Mouse (Mus musculus) kidney, postnatal 0 days (tissue): Measurements from ENCODE around the gene Gm49383. TPM values are rescaled to one million over a fixed set of nuclear protein-coding genes. Genes with fewer than 3 reads are reported as not detected.

Source experiments
- ATAC-seq: fragments of 200-750 bp; cut with Nextera tagmentation; replicated peaks from 2 replicates; pipeline ENCODE4 v1.8.0; 2017; ENCODE audit warnings: low read depth, moderate number of reproducible peaks, moderate TSS enrichment, moderate library complexity; ENCODE audit not compliant: low FRiP score
- DNase-seq: peaks from one replicate; pipeline ENCODE4 v3.0.0-alpha.2; 2016; ENCODE audit warnings: low spot score
- H3K27ac ChIP-seq: fragments of 300-500 bp; sonication (generic); 2 replicates; pipeline ENCODE4 v1.5.1; 2014; ENCODE audit warnings: mild to moderate bottlenecking
- H3K27me3 ChIP-seq: fragments of 300-500 bp; sonication (generic); 2 replicates; pipeline ENCODE4 v1.6.1; 2014; ENCODE audit warnings: low read length, mixed read lengths; ENCODE audit not compliant: insufficient read depth
- H3K36me3 ChIP-seq: fragments of 300-500 bp; sonication (generic); 2 replicates; pipeline ENCODE4 v1.6.1; 2014; ENCODE audit warnings: low read length, mixed read lengths; ENCODE audit not compliant: insufficient read depth
- H3K4me1 ChIP-seq: fragments of 300-500 bp; sonication (generic); replicated peaks from 2 replicates; pipeline ENCODE4 v1.6.1; 2014; ENCODE audit warnings: antibody characterized with exemption, low read length, mixed read lengths; ENCODE audit not compliant: insufficient read depth
- H3K4me2 ChIP-seq: fragments of 300-500 bp; sonication (generic); 2 replicates; pipeline ENCODE4 v1.6.1; 2014; ENCODE audit warnings: mild to moderate bottlenecking, low read length, moderate library complexity, mixed read lengths
- H3K4me3 ChIP-seq: fragments of 300-500 bp; sonication (generic); replicated peaks from 2 replicates; pipeline ENCODE4 v1.5.1; 2014; ENCODE audit warnings: low read depth, low read length
- H3K9ac ChIP-seq: fragments of 300-500 bp; sonication (generic); 2 replicates; pipeline ENCODE4 v1.6.1; 2014; ENCODE audit warnings: low read depth, low read length
- H3K9me3 ChIP-seq: fragments of 300-500 bp; sonication (generic); replicated peaks from 2 replicates; pipeline ENCODE4 v1.6.1; 2016; ENCODE audit warnings: low read length, inconsistent platforms, mixed read lengths
- CTCF ChIP-seq: IDR thresholded peaks from 2 replicates; pipeline ENCODE4 v1.5.1; 2016; ENCODE audit warnings: antibody characterized with exemption, low read depth, mild to moderate bottlenecking, moderate library complexity
- whole genome bisulfite sequencing: fragments of 180-500 bp; shearing (Covaris S2); extraction: QIAGEN DNeasy Blood & Tissue Kit; methylation state at CpG from one replicate; pipeline ENCODE4 v1.1.7; 2014; 5-methylcytosine and 5-hydroxymethylcytosine counted together
- polyA plus RNA-seq: library from polyadenylated mRNA; unstranded; fragments of >200 nt; fragmentation: Nextera tagmentation; extraction: Ambion mirVana; gene quantifications from 2 replicates; pipeline ENCODE4 v1.2.1, GENCODE M21; 2015

Gm49383 gene
- polyA plus RNA-seq, 1 experiment from 2014 or later, result 15.2 TPM

DNA sequence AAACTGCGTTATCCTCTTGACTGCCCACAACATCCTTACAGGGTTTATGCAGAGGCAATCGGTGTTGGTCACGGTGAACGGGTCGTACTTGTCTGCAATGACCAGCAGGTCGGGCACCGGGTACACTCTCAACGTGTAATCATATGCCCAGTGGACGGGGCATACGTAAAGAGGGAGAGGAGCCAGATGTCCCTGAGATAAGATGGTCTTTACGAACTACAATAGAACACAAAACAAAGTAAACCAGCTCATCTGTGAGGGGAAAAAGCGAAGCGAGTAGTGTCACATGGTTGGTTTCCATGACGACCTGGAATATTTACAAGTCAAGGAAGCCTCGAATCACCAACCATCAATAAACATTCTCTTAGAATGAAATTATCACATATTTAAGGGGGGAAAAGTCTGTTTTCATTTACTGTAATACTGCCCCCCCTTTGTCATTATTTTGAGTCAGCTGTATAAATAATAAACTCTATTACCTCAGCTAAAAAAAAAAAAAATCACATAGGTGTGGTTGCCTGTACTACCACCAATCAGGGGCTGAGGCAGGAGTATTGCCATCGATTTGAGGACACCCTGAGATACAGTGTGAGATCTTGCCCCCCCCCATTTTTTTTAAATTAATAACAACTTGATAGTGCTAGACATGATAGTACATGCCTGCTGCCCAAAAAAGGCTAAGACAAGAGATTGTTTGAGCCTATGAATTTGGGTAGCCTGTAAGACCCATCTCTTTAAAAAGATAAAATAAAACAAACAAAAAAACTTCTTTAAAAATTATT lies 7.3 kb upstream of the Gm49383 start, which contains the start of gene Gm49384:
Gene Gm49384 (minus strand): TSS at position 216 of the 782 bp plus-strand sequence.
- WGBS, result 82% methylated on average over 16 of the region's 16 CpGs
- no peaks in the 10 kb centered on the region for H3K27me3 ChIP-seq
- H3K9ac ChIP-seq, result no peak within 1 kb of the TSS
- no peak for ATAC-seq
- no peak within 1 kb of the TSS for H3K4me2 ChIP-seq
- H3K4me3 ChIP-seq, result no peak within 1 kb of the TSS
- peaks cover 18% of the 10 kb centered on the region; the same call in 1 of the 2 replicates for H3K36me3 ChIP-seq
- no peak for TF ChIP-seq CTCF
- DNase-seq, result no peak
- H3K9me3 ChIP-seq, result no peaks in the 10 kb centered on the region
- no peak within 1 kb of the TSS for H3K27ac ChIP-seq
- H3K4me1 ChIP-seq, result no peaks in the 10 kb centered on the region

- H3K9me3 ChIP-seq, result no peaks in the 10 kb centered on the region
- ATAC-seq, result no peak
- H3K9ac ChIP-seq, result no peak overlapping the region
- TF ChIP-seq CTCF, result no peak
- no peaks in the 10 kb centered on the region for H3K27me3 ChIP-seq
- no peak overlapping the region for H3K4me2 ChIP-seq
- H3K4me1 ChIP-seq, result peaks cover 8% of the 10 kb centered on the region
- H3K27ac ChIP-seq, result no peak overlapping the region
- no peak for DNase-seq
- H3K36me3 ChIP-seq, result peaks cover 10% of the 10 kb centered on the region; the same call in 1 of the 2 replicates
- H3K4me3 ChIP-seq, result no peak overlapping the region
These were observed 2.1 kb upstream of the Gm49383 start for GRCm38 (mm10) chr12:69198985-69199384.

GRCm38 (mm10) chr12:69198164-69198535 lies 1.2 kb upstream of the Gm49383 start, which contains the start of gene Dnaaf2:
TSS of gene Dnaaf2 (minus strand) at chr12:69198429.
- DNase-seq (peak; percentile 87), ATAC-seq (peak; percentile 62)
- Histone ChIP-seq H3K27ac (peak within 1 kb of the TSS; percentile 91), H3K9ac (peak within 1 kb of the TSS; percentile 83), H3K36me3 (peaks cover 10% of the 10 kb centered on the region; the same call in 1 of the 2 replicates), H3K4me1 (peaks cover 8% of the 10 kb centered on the region), H3K4me3 (peak within 1 kb of the TSS; percentile 92), H3K4me2 (peak within 1 kb of the TSS; percentile 71), H3K9me3 (no peaks in the 10 kb centered on the region), H3K27me3 (no peaks in the 10 kb centered on the region)
- WGBS, result 0% methylated on average over 18 of the region's 18 CpGs
- no peak for TF ChIP-seq CTCF

- H3K27ac ChIP-seq, result peak overlapping the region; percentile 91
- peaks cover 8% of the 10 kb centered on the region for H3K4me1 ChIP-seq
- H3K9me3 ChIP-seq, result no peaks in the 10 kb centered on the region
- peak overlapping the region; percentile 71 for H3K4me2 ChIP-seq
- peaks cover 9% of the 10 kb centered on the region; the same call in 1 of the 2 replicates for H3K36me3 ChIP-seq
- ATAC-seq (peak; percentile 65), DNase-seq (peak; percentile 36)
- H3K9ac ChIP-seq, result peak overlapping the region; percentile 83
- no peaks in the 10 kb centered on the region for H3K27me3 ChIP-seq
- H3K4me3 ChIP-seq, result peak overlapping the region; percentile 92
- no peak for TF ChIP-seq CTCF
- under 1% methylated on average over 91 of the region's 94 CpGs for WGBS
These were observed 667 bp upstream of the Gm49383 start for GRCm38 (mm10) chr12:69197378-69198163.

- Histone ChIP-seq H3K9ac (no peak overlapping the region), H3K4me2 (no peak overlapping the region), H3K27ac (no peak overlapping the region), H3K27me3 (no peaks in the 10 kb centered on the region), H3K36me3 (0 out of 2 replicates have a peak, but pooled peaks cover 8% of the 10 kb centered on the region), H3K9me3 (no peaks in the 10 kb centered on the region), H3K4me1 (no peaks in the 10 kb centered on the region), H3K4me3 (no peak overlapping the region)
- no peak for DNase-seq
- 91% methylated on average over 2 of the region's 2 CpGs for WGBS
- no peak for ATAC-seq
- no peak for TF ChIP-seq CTCF
These were observed 4.3 kb downstream of the Gm49383 start for GRCm38 (mm10) chr12:69192637-69193036.

GRCm38 (mm10) chr12:69191396-69191795 lies 5.5 kb downstream of the Gm49383 start:
- no peaks in the 10 kb centered on the region for H3K4me1 ChIP-seq
- H3K9ac ChIP-seq, result no peak overlapping the region
- H3K4me3 ChIP-seq, result no peak overlapping the region
- TF ChIP-seq CTCF, result no peak
- ATAC-seq (no peak), DNase-seq (no peak)
- 0 out of 2 replicates have a peak, but pooled peaks cover 8% of the 10 kb centered on the region for H3K36me3 ChIP-seq
- H3K4me2 ChIP-seq, result no peak overlapping the region
- H3K27ac ChIP-seq, result no peak overlapping the region
- no peaks in the 10 kb centered on the region for H3K9me3 ChIP-seq
- WGBS, result 87% methylated on average over 5 of the region's 5 CpGs
- H3K27me3 ChIP-seq, result no peaks in the 10 kb centered on the region
